Mouse (Mus musculus): ENCODE data around the gene Slc6a6.

DNA sequence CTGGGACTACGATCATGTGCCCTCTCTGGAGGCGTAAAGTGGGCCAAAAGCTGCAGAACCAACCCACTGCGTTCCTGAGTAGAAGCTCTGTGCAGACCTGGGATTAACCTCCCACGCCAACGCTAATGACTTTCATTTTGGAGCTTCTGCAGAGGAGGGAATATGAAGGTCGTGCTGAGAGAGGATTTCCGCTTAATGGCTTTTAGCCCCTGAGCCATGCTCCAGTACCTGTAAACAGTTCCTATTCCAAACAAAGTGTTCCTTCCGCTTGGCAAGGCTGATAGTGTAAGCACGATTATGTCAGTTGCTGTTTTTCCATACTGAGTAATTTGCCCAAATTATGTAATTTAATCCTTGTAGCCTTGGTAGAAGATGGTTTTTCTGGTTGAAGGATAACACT lies 33.6 kb upstream of the Slc6a6 start:
- TF ChIP-seq CTCF (IDR thresholded peaks at IDR 0.05; ENCODE audit: low read depth) (no peak), EP300 (IDR thresholded peaks at IDR 0.05; ENCODE audit: low read depth) (no peak)
